Mouse (Mus musculus) CD4-positive, CD25-positive, alpha-beta regulatory T cell, adult 2 months (primary cell): ENCODE data around the gene Bdkrb2.

Experiments used
- DNase-seq: peaks from one replicate; pipeline ENCODE4 v3.0.0-alpha.2; 2012; ENCODE audit warnings: low read depth, low spot score

The Bdkrb2 gene

DNA sequence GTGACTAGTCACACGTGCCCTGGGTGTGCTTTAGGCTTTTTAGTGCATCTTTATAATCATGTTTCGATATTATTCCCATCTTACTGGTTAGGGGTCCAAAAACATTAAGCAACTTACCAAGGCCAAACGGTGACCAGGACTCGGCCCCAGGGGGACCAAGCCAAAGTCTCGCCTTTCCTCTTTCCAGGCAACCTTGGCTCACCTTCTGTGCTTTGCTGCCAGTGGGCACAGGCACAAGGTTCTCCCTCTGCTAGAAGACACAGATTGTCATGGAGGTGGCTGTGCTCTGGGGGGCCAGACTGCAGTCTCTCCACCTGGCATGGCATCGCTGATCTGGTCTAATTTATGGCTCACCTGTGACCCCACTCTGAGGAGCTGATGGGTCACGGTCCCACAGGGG lies 27.8 kb downstream of the Bdkrb2 start:
- DNase-seq: no peak

DNA sequence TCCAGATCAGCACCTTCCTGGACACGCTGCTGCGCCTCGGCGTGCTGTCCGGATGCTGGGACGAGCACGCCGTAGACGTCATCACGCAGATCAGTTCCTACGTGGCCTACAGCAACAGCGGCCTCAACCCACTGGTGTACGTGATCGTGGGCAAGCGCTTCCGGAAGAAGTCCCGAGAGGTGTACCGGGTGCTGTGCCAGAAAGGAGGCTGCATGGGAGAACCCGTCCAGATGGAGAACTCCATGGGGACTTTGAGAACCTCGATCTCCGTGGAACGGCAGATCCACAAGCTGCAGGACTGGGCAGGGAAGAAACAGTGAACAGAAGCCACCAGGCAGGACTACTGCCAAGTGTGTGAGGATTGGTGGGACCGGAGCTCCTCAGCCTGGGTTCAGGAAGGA lies 29.3 kb downstream of the Bdkrb2 start:
- DNase-seq: no peak

DNA sequence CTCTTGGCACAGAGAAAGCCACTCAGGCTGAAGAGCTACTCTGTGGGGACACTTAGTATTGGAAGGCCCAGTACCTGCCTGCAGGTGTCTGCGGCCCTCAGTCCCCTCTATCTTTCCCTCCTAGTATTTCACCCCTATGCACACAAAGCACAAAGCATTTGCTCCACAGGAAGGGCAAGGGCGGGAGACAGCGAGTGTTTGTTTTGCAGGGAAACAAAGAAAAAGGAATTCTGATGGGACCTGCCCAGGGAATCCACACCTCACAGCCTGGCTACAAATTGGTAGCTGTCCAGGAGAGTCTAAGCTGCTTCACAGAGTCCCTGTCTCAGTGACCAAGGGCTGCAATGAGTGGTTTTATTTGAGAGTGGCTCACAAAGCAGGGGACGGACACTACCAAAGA lies 30.4 kb downstream of the Bdkrb2 start:
- no peak for DNase-seq

DNA sequence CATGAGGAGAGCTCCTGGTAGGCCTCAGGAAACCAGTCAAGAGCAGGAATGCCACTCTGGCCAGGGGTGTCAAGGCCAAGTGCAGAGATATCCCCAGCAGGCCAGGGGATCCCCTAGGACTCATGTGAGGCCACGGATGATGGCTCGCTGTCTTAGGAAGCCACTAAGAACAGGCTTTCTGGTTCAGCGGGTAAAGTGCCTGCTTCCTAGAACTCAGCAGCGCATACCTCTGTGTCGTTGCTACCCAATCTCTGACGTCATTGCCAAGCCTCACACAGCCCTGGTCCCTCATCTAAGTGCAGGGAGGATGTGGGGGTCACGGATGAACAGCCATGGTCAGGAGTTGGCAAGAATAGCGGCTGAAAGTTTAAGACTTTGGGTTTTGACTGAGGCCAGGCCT lies 34.1 kb downstream of the Bdkrb2 start:
- DNase-seq: no peak

DNA sequence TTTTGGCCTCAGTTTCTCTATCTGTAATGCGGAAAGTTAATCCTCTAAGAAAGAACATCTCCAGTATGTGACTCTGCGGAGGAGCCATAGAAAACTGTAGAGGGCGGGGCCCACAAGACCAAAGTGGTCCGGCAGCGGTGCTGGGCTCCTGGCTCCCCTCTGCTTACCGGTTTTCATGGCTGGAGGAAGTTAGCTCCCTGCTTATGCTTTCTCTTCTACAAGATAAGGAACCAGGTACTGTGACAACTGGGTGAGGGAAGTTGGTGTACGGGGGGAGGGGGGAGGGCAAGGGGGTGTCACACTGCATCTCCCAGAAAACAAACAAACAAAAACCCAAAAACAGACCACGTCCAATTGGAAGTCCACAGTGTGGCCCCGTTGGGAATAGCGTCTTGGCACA lies 35.5 kb downstream of the Bdkrb2 start:
- no peak for DNase-seq

DNA sequence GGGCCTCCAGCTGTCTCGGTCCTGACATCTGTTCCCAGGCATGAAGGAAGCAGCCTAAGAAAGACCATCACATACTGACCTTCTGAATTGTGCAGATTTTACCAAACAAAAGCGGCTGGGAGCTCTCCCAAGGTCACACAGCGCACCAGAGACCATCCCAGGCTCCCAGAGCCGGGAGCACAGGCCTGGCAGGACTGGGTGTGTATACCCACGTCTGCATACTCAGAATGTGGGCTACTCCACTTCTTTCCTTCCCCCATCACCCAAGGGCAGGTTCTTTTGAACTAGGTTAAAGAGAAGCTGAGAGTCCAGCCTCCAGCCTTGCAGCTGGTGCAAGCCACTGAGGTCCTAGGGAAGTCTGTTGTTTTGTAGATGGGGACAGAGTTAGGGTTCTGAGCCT lies 36.1 kb downstream of the Bdkrb2 start:
- DNase-seq: no peak

DNA sequence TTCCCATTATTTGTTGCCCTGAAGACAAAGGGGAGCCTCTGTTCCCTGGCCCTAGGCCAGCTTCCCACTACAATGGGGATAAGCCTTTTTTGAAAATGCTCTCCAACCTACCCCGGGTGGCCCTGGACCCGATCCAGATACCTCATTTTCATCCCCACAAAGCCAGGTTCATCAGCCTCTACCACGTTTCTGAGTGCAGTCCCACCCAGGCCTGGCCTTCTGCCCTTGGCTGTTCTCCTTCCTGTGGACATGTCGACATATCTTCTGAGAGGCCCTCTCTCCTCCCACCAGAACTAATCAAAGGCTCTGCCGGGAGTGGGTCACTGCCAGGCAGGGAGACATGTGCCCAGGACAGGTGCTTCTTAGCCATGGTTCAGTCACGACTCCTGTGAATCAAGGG lies 38.6 kb downstream of the Bdkrb2 start:
- no peak for DNase-seq

DNA sequence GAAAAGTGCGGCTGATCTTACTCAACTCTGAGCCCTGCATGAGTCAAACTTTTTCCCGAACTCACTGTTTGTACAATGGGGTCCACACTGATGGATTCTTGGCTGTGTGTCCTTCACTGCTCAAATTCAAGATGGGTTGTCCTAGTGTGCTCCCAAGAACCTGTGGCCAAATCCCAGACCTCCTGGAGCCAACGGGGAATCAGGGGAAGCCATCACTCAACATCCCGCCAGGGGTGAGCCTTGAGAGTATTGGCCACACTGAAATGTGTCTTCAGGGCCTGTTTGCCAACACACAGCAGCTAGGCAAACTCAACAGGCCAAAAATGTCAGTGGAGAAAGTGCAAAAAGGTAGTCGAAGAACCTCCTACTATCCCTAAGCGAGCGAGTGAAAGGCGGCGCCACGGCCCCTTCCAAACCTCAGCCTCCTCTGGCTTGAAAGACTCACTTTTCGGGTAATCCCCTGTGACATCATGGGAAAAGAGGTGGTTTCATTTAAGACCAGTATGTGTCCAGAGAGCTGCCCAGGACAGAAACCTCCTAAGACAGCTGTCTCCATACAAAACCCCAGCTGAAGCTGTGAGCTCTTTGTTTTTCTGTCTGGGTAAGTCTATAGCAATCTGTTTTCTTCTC lies 39.7 kb downstream of the Bdkrb2 start, which contains the start of gene Bdkrb1:
TSS of gene Bdkrb1 (plus strand) at position 505 of the 630 bp plus-strand sequence.
- DNase-seq: no peak

DNA sequence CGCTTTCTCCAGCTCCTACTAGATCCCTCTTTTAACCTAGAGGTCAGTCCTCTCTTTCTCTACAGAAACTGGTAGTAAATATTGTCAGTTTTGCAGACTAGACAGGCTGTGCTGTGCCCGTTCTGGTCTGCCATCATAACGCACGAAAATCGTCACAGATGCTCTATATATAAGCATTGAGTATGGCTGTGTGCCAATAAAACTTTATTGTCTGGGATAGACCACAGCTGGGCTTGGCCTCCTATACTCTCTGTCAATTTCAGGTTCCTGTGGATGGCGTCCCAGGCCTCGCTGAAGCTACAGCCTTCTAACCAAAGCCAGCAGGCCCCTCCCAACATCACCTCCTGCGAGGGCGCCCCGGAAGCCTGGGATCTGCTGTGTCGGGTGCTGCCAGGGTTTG lies 40.9 kb downstream of the Bdkrb2 start:
- DNase-seq: no peak

DNA sequence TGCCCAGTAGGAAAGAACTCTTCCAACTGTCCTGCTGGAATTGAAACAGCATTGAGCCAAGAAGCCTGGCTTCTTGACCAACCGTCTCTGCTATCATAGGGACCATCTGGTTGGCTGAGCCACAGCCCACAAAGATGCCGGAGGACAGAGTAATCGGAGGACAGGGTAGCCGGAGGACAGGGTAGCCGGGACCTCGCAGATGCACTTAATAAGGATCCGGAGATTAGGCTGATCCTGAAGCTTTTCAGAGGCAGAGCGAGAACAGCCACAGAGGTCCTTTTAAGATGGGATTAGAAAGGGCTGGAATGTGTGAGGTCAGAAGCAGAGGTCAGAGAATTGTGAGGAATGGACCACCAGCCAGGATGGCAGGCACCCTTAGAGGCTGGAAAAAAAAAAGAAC lies 42.2 kb downstream of the Bdkrb2 start:
- no peak for DNase-seq

DNA sequence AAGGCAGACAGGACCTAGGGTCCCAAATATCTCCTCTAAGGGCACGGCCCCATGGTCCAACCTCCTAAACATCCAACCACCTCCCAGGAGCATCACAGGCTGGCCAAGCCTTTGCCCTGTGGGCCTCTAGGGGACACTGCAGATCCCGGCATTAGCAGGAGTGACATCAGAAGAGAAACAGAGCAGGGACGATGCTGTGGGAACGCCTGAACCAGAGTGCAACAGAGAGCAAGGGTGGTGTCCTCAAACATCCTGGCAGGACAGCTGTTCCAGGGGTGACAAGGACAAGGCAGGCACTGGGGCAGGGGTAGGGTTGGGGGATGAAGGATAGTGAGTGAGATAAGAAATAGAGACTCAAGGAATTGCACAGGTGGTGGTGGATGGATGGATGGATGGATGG lies 43.9 kb downstream of the Bdkrb2 start:
- DNase-seq: no peak

DNA sequence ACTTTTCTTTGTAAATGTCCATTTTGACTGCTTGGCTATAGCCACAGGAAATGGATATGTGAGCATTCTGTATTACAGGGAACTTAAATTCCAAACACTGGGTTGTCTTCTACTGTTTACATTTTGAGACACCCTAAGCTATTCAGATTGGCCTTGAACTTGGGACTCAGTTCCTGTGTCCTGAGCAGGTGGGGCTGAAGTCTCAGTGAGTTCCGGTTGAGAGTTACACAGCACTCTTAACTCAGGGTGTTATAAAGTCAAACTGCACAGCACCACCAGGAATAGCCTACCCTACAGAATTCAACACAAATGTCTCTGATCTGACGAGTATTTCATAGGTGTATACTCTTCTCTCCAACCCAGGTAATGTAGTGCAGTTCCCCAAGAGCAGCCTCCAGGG lies 48.0 kb downstream of the Bdkrb2 start:
- no peak for DNase-seq

DNA sequence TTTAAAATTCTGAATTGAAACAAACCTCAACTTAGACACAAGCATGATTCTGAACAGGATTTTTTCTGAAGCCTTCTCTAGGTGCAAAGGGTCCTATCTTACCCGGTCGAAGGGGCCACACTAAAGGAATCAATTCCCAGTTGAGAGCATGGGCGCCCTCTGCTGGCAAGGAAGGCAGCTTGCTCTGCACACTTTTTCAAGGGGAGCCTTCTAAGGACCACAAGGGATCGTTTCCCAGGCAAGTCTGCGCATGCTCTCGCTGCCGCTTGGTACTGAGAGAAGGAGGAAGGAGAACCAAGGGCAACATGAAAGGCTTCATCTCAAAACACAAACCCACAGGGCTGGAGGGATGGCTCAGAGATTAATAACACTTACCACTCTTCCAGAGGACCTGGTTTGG lies 48.7 kb downstream of the Bdkrb2 start:
- DNase-seq: peak; percentile 59

DNA sequence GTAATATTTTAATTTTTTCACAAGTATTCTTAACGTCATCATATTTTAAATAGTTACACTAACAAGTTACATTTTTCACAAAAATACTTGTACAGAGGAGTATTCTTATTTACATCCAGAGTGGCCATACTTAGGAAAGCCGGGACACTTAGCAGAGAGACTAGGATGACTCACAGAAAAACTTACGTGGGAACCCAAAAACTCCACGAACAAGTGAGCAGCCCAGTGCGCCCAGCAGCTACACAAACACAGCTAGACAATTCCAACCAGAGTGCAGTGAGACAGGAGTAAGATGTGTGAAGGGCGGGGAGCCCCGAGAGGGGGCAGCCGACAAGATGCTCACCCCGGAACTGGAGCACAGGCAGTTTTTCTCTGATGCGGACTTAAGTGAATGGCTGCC lies 50.5 kb downstream of the Bdkrb2 start:
- DNase-seq: no peak

DNA sequence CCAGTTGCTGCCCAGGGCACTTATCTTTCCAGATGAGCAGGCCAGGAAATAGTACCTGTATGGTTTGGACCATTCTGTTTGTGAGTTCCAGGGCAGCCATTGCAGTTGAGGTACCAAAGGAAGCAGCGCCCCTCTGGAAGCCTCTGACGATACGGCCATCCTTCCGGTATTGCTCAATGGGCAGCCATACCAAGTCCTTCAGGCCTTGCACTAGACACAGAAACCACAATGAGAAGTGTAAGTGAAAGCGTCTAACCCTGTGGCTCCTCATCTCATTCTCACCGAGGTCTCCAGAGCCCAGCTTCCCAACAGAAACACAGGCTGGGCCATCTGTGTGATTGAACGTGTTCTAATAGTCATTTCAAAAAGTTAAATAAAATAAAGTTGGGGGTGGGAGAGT lies 59.0 kb downstream of the Bdkrb2 start:
- DNase-seq: no peak

DNA sequence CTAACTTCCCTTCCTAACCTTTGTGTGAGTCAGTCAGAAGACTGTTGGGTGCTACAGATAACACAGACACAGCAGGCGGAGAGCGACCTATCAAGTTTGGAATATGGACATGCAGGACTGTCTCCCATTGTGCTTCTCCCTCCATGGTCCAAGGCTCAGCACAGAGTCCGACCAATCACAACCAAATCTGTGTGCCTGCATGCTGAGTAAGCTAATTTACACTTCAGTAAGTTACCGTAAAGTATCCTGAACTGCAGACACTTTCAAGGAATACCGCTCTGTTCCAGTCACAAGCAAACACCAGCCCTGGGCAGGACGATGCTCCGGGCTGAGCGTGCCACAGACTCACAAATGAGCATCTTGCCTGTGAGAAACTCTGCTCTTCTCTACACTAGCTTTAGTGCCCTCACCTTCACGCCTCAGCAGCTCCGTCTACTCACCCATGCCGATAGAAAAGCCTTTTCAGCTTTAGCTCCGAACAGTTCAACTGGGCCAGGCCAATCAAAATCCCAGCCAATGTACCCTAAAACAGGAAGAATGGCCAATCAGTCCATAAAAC lies 60.0 kb downstream of the Bdkrb2 start:
- DNase-seq: no peak

DNA sequence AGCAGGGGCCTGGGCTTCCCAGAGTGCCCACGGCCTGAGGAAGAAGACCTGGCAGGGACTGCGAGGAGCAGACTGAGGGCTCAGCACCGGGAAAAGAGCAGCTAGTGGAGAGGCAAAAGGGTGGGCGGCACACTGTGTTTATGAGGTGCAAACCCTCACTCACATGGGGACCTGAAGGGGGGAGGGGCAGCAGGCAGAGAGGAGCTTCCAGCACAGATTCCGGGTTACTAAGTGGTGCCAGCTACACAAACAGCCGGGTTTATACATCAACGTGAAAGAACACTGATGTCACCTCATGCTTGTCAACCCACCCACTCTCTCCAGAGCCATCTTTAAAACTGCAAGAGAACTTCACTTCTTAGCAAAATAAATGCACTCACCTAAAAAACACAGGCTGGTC lies 62.8 kb downstream of the Bdkrb2 start:
- no peak for DNase-seq

DNA sequence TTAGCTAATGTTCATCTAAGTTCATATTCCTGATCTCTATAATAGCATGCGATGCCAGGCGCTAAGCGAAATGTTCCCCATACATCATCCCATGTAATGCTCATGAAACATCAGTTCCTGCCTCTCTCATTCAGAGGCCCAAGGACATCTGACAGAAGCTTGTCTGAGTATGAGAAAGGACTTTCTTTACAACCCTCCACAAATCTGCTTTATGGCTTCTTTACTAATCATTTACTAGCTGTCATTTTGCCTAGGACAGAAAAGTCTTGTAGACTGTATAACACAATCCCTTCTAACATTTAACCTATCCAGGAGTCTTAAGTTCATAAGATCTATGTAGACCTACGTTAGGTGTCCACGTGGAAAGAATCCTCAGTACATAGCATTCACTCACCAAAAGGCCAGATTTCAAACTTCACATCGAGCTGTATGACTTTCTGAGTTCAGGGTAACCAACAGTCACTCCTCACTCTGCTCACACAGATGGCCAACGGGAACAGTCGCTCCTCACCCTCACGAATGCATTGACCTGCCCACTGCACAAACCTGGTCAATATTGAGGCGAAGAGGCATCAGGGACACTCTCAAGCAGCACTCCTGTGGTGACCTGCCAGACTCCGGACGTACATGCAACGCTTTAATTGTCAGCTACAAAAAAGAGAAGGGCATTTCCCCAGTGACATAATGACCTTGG lies 71.5 kb downstream of the Bdkrb2 start:
- no peak for DNase-seq

DNA sequence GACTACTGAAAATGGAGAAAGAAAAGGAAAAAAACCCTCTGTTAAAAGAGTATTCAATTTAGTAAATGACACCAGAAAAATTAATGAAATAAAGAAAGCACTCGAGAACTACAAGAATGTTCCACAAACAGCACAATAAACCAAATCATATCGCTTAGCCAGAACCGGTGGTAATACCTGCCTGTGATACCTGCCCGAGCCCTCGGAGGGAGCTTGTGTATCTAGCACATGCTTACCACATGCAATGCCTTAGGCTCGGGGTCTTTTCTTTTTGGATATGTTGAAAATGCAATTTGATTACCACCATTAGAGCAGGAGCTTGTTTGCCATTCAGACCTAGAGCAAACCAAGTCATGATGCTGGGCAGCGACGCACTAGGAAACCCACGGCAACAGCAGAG lies 73.5 kb downstream of the Bdkrb2 start:
- no peak for DNase-seq

DNA sequence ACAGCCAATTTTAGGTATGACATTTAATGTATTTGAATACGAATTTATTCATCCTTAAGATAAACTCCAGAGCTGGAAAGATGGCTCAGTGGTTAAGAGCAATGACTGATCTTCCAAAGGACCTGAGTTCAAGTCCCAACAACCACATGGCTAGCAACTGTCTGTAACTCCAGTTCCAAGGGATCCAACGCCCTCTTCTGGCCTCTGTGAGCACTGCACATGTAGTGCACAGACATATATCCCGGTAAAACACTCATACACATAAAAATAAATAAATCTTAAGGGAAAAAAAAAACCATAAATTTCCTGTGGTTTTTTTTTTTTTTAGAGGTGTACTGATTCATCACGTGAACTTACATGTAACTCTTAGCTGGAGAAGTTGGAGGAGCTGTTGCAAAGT lies 74.5 kb downstream of the Bdkrb2 start:
- peak; percentile 9 for DNase-seq

DNA sequence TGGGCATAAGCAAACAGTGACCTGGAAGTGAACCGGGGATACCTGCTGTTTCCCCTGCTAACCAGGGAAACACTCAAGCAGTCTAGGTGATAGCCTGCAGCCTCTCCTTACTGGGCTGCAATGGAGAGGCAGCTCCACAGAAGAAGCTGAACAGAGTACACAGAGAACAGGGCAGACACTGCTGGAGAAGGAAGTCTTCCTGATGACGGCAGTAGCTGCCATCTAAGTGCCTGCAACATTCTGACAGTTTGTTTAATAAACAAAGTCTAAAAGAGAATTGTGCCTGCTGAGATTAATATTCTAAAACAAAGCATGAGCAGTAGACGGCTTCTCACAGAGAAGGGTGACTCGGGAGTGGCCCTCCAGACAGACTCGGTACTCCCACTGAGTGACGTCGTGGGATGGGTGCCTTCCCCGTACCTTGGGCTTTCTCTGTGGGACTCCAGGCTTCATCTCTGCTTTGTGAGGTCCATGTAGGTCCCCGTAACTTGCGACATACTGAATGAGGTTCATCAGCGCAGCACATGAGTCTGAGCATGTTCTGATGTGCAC lies 79.8 kb downstream of the Bdkrb2 start:
- DNase-seq: no peak
